In the genomic region with DNA sequence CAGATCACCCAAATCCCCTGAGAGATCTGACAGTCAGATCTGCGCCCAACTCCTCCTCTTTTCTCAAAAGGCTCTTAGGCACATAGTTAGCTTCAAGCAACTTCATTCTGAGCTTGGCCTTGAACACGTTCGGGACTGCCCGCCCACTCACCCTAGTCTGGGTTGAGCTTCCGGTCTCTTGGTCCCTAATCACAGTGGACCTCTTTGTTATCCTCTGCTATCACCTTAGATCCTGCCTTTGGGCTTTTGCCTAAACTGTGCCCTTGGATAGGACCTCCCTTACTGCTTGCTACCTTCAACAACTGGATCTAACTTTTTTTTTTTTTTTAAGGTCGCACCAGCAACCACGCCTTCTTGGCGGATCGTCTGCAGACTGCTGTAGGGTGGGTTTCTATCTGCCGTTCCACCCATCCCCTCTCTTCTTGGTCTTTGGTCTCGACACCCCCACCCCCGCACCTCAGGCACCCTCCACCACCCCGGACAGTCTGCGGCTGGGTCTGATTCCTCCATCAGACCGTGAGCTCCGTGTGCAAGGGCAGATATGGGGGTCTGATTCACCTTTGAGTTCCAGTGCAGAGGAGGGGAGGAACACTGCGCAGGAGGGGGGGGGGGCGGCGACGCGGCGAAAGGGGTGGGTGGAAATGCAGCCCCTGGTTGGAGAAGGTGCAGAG, we compare ENCODE assay signal across 8 mouse cellular contexts. TPM values are rescaled to one million over a fixed set of nuclear protein-coding genes. Genes with fewer than 3 reads are reported as not detected.
DNase-seq lines count a peak whose midpoint lies in the region; ATAC-seq and TF ChIP-seq lines count a peak whose summit lies in the region.

No protein-coding gene starts in this region.

- peak overlapping the region; percentile 99 for H3K27ac ChIP-seq in left cerebral cortex, adult 2 months
- H3K27ac ChIP-seq in forebrain, embryonic 14.5 days (ENCODE audit: low read depth, low read length) = peak overlapping the region; percentile 100
- peak overlapping the region; percentile 100 for H3K27ac ChIP-seq in hindbrain, embryonic 13.5 days
- peak overlapping the region; percentile 99 for H3K27ac ChIP-seq in limb, embryonic 14.5 days (replicated peaks; ENCODE audit: low read depth, low read length)

- H3K36me3 ChIP-seq in forebrain, embryonic 14.5 days (ENCODE audit: control insufficient read depth, insufficient read depth, low read length) = no peaks in the 10 kb centered on the region; the same call in 1 of the 2 replicates
- H3K36me3 ChIP-seq in hindbrain, embryonic 13.5 days = peaks cover 5% of the 10 kb centered on the region
- H3K36me3 ChIP-seq in limb, embryonic 14.5 days (ENCODE audit: control insufficient read depth, insufficient read depth, low read length) = peaks cover 7% of the 10 kb centered on the region
- no peaks in the 10 kb centered on the region for H3K36me3 ChIP-seq in myocyte (ENCODE audit: control insufficient read depth, insufficient read depth)

- peaks cover 49% of the 10 kb centered on the region for H3K79me2 ChIP-seq in myocyte (ENCODE audit: control insufficient read depth, insufficient read depth)

- peak overlapping the region; percentile 79 for H3ac ChIP-seq in myocyte (ENCODE audit: control insufficient read depth, insufficient read length)

- peak overlapping the region; percentile 89 for H3K4me3 ChIP-seq in left cerebral cortex, adult 2 months
- H3K4me3 ChIP-seq in forebrain, embryonic 14.5 days (ENCODE audit: low read depth, low read length) = peak overlapping the region; percentile 85
- H3K4me3 ChIP-seq in hindbrain, embryonic 13.5 days = peak overlapping the region; percentile 88
- H3K4me3 ChIP-seq in limb, embryonic 14.5 days (replicated peaks; ENCODE audit: low read length) = peak overlapping the region; percentile 78
- peak overlapping the region; percentile 98 for H3K4me3 ChIP-seq in myocyte

- H3K4me2 ChIP-seq in forebrain, embryonic 14.5 days (ENCODE audit: low read length) = peak overlapping the region; percentile 58
- H3K4me2 ChIP-seq in hindbrain, embryonic 13.5 days = peak overlapping the region; percentile 96
- H3K4me2 ChIP-seq in limb, embryonic 14.5 days (replicated peaks; ENCODE audit: low read depth, low read length, severe bottlenecking) = peak overlapping the region; percentile 66
- peak overlapping the region; percentile 77 for H3K4me2 ChIP-seq in myocyte (ENCODE audit: low read depth)

- peaks cover 17% of the 10 kb centered on the region for H3K4me1 ChIP-seq in forebrain, embryonic 14.5 days (ENCODE audit: control insufficient read depth, insufficient read depth, low read length)
- peaks cover 23% of the 10 kb centered on the region for H3K4me1 ChIP-seq in hindbrain, embryonic 13.5 days (replicated peaks)
- H3K4me1 ChIP-seq in limb, embryonic 14.5 days (ENCODE audit: control insufficient read depth, insufficient read depth, low read length) = peaks cover 17% of the 10 kb centered on the region

- TF ChIP-seq POLR2A in limb, embryonic 14.5 days (IDR thresholded peaks at IDR 0.05; ENCODE audit: borderline replicate concordance, extremely low read depth, insufficient read depth, insufficient read length) = 0 out of 2 replicates have a peak, but pooled peaks have one; percentile 17
- peak; percentile 56 for TF ChIP-seq POLR2A in myocyte (IDR thresholded peaks at IDR 0.05; ENCODE audit: insufficient read length, low read depth)

- TF ChIP-seq CTCF in left cerebral cortex, adult 2 months (IDR thresholded peaks at IDR 0.05) = no peak

- H3K9me3 ChIP-seq in forebrain, embryonic 14.5 days (replicated peaks; ENCODE audit: control insufficient read depth, low read length) = no peaks in the 10 kb centered on the region
- no peaks in the 10 kb centered on the region for H3K9me3 ChIP-seq in hindbrain, embryonic 13.5 days
- no peaks in the 10 kb centered on the region for H3K9me3 ChIP-seq in limb, embryonic 14.5 days (ENCODE audit: control insufficient read depth, low read length)

- DNase-seq in left cerebral cortex, adult 2 months (ENCODE audit: extremely low spot score in 1 of 2, low spot score in 2 of 2) = no peak
- DNase-seq in left cerebral cortex, adult 11 months (ENCODE audit: low spot score) = no peak
- peak; percentile 63 for DNase-seq in cerebellum, adult 11 months
- peak; percentile 50 for DNase-seq in forebrain, embryonic 14.5 days (ENCODE audit: low spot score)
- DNase-seq in limb, embryonic 14.5 days (ENCODE audit: low spot score) = peak; percentile 58
- DNase-seq in testis, postnatal 14 days (ENCODE audit: low spot score) = peak; percentile 81

- no peaks in the 10 kb centered on the region for H3K27me3 ChIP-seq in forebrain, embryonic 14.5 days (replicated peaks; ENCODE audit: control insufficient read depth, insufficient read depth, low read length)
- no peaks in the 10 kb centered on the region for H3K27me3 ChIP-seq in hindbrain, embryonic 13.5 days
- H3K27me3 ChIP-seq in limb, embryonic 14.5 days (ENCODE audit: control insufficient read depth, insufficient read depth, low read length) = no peaks in the 10 kb centered on the region
- no peaks in the 10 kb centered on the region for H3K27me3 ChIP-seq in myocyte (ENCODE audit: control insufficient read depth, insufficient read depth, insufficient read length)

- H3K9ac ChIP-seq in forebrain, embryonic 14.5 days (ENCODE audit: low read length) = peak overlapping the region; percentile 97
- H3K9ac ChIP-seq in hindbrain, embryonic 13.5 days = peak overlapping the region; percentile 98
- H3K9ac ChIP-seq in limb, embryonic 14.5 days (ENCODE audit: low read depth, low read length, severe bottlenecking) = peak overlapping the region; percentile 93

- intact Hi-C loops in left cerebral cortex, adult 2 months (cut with DNase I) = loop anchor here (2.0 to 10.0 kb wide), 4 partner anchors 59 to 451 kb away; a partner anchor contains a TSS

- ATAC-seq in forebrain, embryonic 14.5 days = peak; percentile 37
- peak; percentile 50 for ATAC-seq in hindbrain, embryonic 13.5 days (ENCODE audit: low FRiP score)
- peak; percentile 46 for ATAC-seq in limb, embryonic 14.5 days (ENCODE audit: low FRiP score, low read depth)

- under 1% methylated on average over 20 of the region's 22 CpGs for WGBS in forebrain, embryonic 14.5 days
- 1% methylated on average over 17 of the region's 22 CpGs for WGBS in hindbrain, embryonic 13.5 days
- WGBS in limb, embryonic 14.5 days = 2% methylated on average over 20 of the region's 22 CpGs

TF ChIP-seq in myocyte, 11 proteins besides CTCF, POLR2A, EP300 and RAD21:
- TF ChIP-seq MYOG (IDR thresholded peaks at IDR 0.05; ENCODE audit: control insufficient read depth in 1 of 3, insufficient read depth in 1 of 3, insufficient read length in 2 of 3, low read depth in 2 of 3) (no peak), POLR2AphosphoS2 (IDR thresholded peaks at IDR 0.05; ENCODE audit: insufficient read length, low read depth) (peak; percentile 16)

RNA-seq across cellular contexts. Expression of a gene that starts 0.9 kb away (rescaled TPM):
- total RNA-seq in left cerebral cortex, adult 2 months (2021) = 100 to 1,000 TPM; 107 to 114 TPM
- 5.6 and 10.9 TPM in 2 replicates for polyA plus RNA-seq in forebrain, embryonic 14.5 days (2014; fragmentation: Nextera tagmentation; extraction: Ambion mirVana)
- polyA plus RNA-seq in hindbrain, embryonic 13.5 days (2015; fragmentation: Nextera tagmentation; extraction: Ambion mirVana) = 34.0 and 38.5 TPM in 2 replicates
- 125 and 142 TPM in 2 replicates for polyA plus RNA-seq in limb, embryonic 14.5 days (2012; rRNA removed)
- polyA plus RNA-seq in limb, embryonic 14.5 days (2014; fragmentation: Nextera tagmentation; extraction: Ambion mirVana) = 23.6 and 32.5 TPM in 2 replicates
- 5.2 TPM for polyA plus RNA-seq in myocyte (2012; fragmentation: generic; extraction: Trizol)

RNA-seq across cellular contexts. Expression of a gene that starts 28.9 kb away (rescaled TPM):
- total RNA-seq in left cerebral cortex, adult 2 months (2021) = under 1 TPM; 0.81 to 0.82 TPM
- polyA plus RNA-seq in forebrain, embryonic 14.5 days (2014; fragmentation: Nextera tagmentation; extraction: Ambion mirVana) = 0.39 and 0.53 TPM in 2 replicates
- polyA plus RNA-seq in hindbrain, embryonic 13.5 days (2015; fragmentation: Nextera tagmentation; extraction: Ambion mirVana) = 1.1 and 1.2 TPM in 2 replicates
- polyA plus RNA-seq in limb, embryonic 14.5 days (2012; rRNA removed) = 0.19 and 0.25 TPM in 2 replicates
- polyA plus RNA-seq in limb, embryonic 14.5 days (2014; fragmentation: Nextera tagmentation; extraction: Ambion mirVana) = 1.6 and 2.2 TPM in 2 replicates
- 4.0 TPM for polyA plus RNA-seq in myocyte (2012; fragmentation: generic; extraction: Trizol)

RNA-seq across cellular contexts. Expression of a gene that starts 57.7 kb away (rescaled TPM):
- not detected for total RNA-seq in left cerebral cortex, adult 2 months (2021)
- polyA plus RNA-seq in forebrain, embryonic 14.5 days (2014; fragmentation: Nextera tagmentation; extraction: Ambion mirVana) = not detected in 2 replicates
- not detected in 2 replicates for polyA plus RNA-seq in hindbrain, embryonic 13.5 days (2015; fragmentation: Nextera tagmentation; extraction: Ambion mirVana)
- 0.11 and 0.58 TPM in 2 replicates for polyA plus RNA-seq in limb, embryonic 14.5 days (2012; rRNA removed)
- 0.23 TPM in 1 of 2 replicates, not detected in the other for polyA plus RNA-seq in limb, embryonic 14.5 days (2014; fragmentation: Nextera tagmentation; extraction: Ambion mirVana)
- polyA plus RNA-seq in myocyte (2012; fragmentation: generic; extraction: Trizol) = not detected

Comparison
In these comparisons a context has a peak if more than half of its experiments do, and no peak if none do; other contexts are left out.
1. DNase-seq: peak in cerebellum, adult 11 months (single experiment), forebrain, embryonic 14.5 days (single experiment), limb, embryonic 14.5 days (single experiment) and testis, postnatal 14 days (single experiment); none in left cerebral cortex, adult 2 months (0 of 2) and left cerebral cortex, adult 11 months (single experiment).
2. Peak in every context shown above with its lines, with median percentiles within 50 percentile points of each other: H3K27ac ChIP-seq, H3K4me3 ChIP-seq, ATAC-seq, H3K4me2 ChIP-seq and H3K9ac ChIP-seq.